Mouse (Mus musculus): ENCODE data around the gene Cwc22. TPM values are rescaled to one million over a fixed set of nuclear protein-coding genes. Genes with fewer than 3 reads are reported as not detected.

Cwc22 gene
- total and polyA plus RNA-seq, 3 experiments = 2.1 to 15.5 (median 10.7) TPM

DNA sequence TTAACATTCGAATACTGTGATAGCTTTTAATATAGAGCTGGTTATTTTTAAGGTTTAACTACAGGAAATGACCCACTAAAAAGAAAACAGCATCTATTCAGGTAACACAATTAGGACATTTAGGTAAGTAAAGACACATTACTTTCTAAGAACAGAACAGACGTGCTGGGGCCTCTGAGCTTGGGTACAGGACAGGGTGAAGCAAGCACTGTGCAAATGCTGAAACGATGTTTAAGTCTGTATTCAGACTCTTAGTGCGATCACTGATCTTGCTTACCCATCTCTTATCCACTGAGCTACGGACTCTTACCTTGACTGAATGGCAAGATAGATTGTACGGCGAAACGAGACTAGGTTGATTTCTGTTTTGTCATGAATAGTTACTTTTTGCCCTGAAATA, 31.0 kb downstream of the Cwc22 start:
- peaks cover 3% of the 10 kb centered on the region; the same call in 1 of the 2 replicates for H3K36me3 ChIP-seq (ENCODE audit: control insufficient read depth, insufficient read depth, low read length)
- no peak overlapping the region for H3K27ac ChIP-seq
- H3K9ac ChIP-seq (ENCODE audit: low read depth, low read length) = no peak overlapping the region
- H3K79me2 ChIP-seq (replicated peaks; ENCODE audit: control insufficient read depth, insufficient read depth, low read length) = no peaks in the 10 kb centered on the region
- no peak for DNase-seq
- H3K27me3 ChIP-seq (ENCODE audit: control insufficient read depth, insufficient read depth, low read length) = no peaks in the 10 kb centered on the region
- 94% methylated on average over 8 of the region's 8 CpGs for WGBS
- no peak overlapping the region for H3K4me3 ChIP-seq
- no peak for TF ChIP-seq POLR2A (IDR thresholded peaks at IDR 0.05; ENCODE audit: insufficient read depth, low read depth, low read length)
- TF ChIP-seq EP300 (IDR thresholded peaks at IDR 0.05; ENCODE audit: insufficient read depth, low read depth, low read length) = no peak
- TF ChIP-seq CTCF (IDR thresholded peaks at IDR 0.05) = no peak
- H3K4me1 ChIP-seq (ENCODE audit: control insufficient read depth, insufficient read depth, low read length) = no peaks in the 10 kb centered on the region
- intact Hi-C loops (cut with DNase I) = no loop called here

DNA sequence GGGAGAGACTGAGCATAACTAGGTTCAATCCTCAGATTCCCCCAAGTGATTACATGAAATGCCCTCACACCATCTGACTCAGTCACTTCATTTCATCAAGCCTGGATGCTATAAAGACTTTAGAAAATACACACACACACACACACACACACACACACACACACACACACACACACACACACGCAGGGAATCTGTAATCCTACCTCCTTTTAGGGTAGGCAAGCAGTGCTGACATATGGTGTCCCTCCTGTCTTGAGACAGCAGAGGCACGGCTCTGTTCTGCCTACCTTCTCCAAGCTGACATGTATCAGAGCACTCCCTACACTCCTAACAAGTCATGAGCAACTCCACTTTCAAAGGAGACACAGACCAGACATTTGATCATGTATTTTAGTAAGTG, 32.5 kb downstream of the Cwc22 start:
- Histone ChIP-seq H3K4me3 (no peak overlapping the region), H3K36me3 (ENCODE audit: control insufficient read depth, insufficient read depth, low read length) (peaks cover 3% of the 10 kb centered on the region; the same call in 1 of the 2 replicates)
- intact Hi-C loops (cut with DNase I) = no loop called here

DNA sequence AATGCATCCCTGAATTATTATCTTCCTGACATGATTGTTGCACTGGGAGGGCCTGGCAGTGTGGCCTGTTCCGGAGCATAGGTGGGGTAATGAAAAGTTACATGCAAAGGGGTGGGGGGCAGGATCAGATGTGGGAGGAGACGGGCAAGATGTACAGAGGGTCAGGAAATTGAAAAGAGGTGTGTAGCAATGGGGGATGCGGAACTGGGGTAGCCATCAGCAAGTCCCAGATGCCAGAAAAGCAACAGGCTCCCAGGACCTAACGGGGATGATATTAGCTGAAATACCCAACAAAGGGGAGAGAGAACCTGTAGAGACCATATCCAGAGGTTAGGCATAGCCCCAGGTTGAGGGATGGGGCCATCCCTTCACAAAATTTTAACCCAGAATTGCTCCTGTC, 34.0 kb downstream of the Cwc22 start:
- intact Hi-C loops (cut with DNase I) = no loop called here
- Histone ChIP-seq H3K27me3 (ENCODE audit: control insufficient read depth, insufficient read depth, low read length) (no peaks in the 10 kb centered on the region), H3K9ac (ENCODE audit: low read depth, low read length) (no peak overlapping the region), H3K79me2 (replicated peaks; ENCODE audit: control insufficient read depth, insufficient read depth, low read length) (no peaks in the 10 kb centered on the region), H3K27ac (no peak overlapping the region), H3K4me3 (no peak overlapping the region), H3K4me1 (ENCODE audit: control insufficient read depth, insufficient read depth, low read length) (no peaks in the 10 kb centered on the region), H3K36me3 (ENCODE audit: control insufficient read depth, insufficient read depth, low read length) (peaks cover 5% of the 10 kb centered on the region)
- no peak for TF ChIP-seq POLR2A (IDR thresholded peaks at IDR 0.05; ENCODE audit: insufficient read depth, low read depth, low read length)
- no peak for TF ChIP-seq EP300 (IDR thresholded peaks at IDR 0.05; ENCODE audit: insufficient read depth, low read depth, low read length)
- TF ChIP-seq CTCF (IDR thresholded peaks at IDR 0.05) = no peak
- 88% methylated on average over 4 of the region's 4 CpGs for WGBS
- DNase-seq = no peak

More for the DNA sequence above, 32.5 kb downstream of the Cwc22 start:
- H3K27me3 ChIP-seq (ENCODE audit: control insufficient read depth, insufficient read depth, low read length) = no peaks in the 10 kb centered on the region
- no peak overlapping the region for H3K9ac ChIP-seq (ENCODE audit: low read depth, low read length)
- WGBS = 73% methylated on average over 2 of the region's 2 CpGs
- no peak for DNase-seq
- no peaks in the 10 kb centered on the region for H3K79me2 ChIP-seq (replicated peaks; ENCODE audit: control insufficient read depth, insufficient read depth, low read length)
- no peaks in the 10 kb centered on the region for H3K4me1 ChIP-seq (ENCODE audit: control insufficient read depth, insufficient read depth, low read length)
- H3K27ac ChIP-seq = no peak overlapping the region
- TF ChIP-seq CTCF (IDR thresholded peaks at IDR 0.05) (no peak), EP300 (IDR thresholded peaks at IDR 0.05; ENCODE audit: insufficient read depth, low read depth, low read length) (no peak), POLR2A (IDR thresholded peaks at IDR 0.05; ENCODE audit: insufficient read depth, low read depth, low read length) (no peak)

DNA sequence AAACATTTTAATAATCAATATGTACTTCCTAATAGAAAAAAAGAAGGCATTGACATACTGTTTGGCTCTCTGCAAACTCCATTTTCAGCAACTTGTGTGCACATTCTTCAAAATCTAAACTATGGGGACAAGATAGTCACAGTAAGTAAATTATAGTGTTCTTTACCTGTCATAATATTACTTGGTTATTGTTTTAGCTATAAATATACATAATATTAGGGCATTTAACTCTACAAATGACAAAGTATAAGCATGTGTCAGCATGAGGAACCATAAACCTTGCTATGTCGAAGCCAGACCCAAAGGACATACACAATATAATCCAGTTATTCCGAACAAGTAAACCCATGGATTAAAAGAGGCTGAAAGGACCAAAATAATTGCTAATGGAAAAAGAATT, 34.7 kb downstream of the Cwc22 start:
- intact Hi-C loops (cut with DNase I) = no loop called here
- Histone ChIP-seq H3K27ac (no peak overlapping the region), H3K9ac (ENCODE audit: low read depth, low read length) (no peak overlapping the region), H3K27me3 (ENCODE audit: control insufficient read depth, insufficient read depth, low read length) (no peaks in the 10 kb centered on the region), H3K4me1 (ENCODE audit: control insufficient read depth, insufficient read depth, low read length) (no peaks in the 10 kb centered on the region), H3K79me2 (replicated peaks; ENCODE audit: control insufficient read depth, insufficient read depth, low read length) (no peaks in the 10 kb centered on the region), H3K36me3 (ENCODE audit: control insufficient read depth, insufficient read depth, low read length) (peaks cover 11% of the 10 kb centered on the region), H3K4me3 (no peak overlapping the region)
- no peak for DNase-seq
- WGBS = 95% methylated on average over 2 of the region's 2 CpGs
- no peak for TF ChIP-seq CTCF (IDR thresholded peaks at IDR 0.05)

DNA sequence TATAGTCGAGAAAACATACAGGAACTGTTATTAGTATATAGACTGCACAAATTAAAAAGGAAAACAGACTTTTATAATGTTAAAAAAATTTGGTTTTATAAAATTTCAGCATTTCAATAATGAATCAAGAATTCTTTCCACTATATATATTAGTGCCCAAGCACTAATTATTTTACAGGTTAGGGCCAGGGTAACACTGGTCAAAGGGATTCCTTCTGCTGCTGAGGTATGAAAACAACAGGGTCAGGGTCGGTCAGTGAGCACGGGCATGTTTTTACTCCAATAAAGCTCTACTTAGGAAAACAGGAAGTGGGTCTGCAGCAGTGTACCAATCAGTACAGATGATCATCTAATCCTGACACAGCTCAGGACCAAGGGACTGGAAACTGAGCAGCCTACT, 36.0 kb downstream of the Cwc22 start:
- Histone ChIP-seq H3K9ac (ENCODE audit: low read depth, low read length) (no peak overlapping the region), H3K36me3 (ENCODE audit: control insufficient read depth, insufficient read depth, low read length) (peaks cover 23% of the 10 kb centered on the region), H3K4me3 (no peak overlapping the region), H3K79me2 (replicated peaks; ENCODE audit: control insufficient read depth, insufficient read depth, low read length) (no peaks in the 10 kb centered on the region), H3K27me3 (ENCODE audit: control insufficient read depth, insufficient read depth, low read length) (no peaks in the 10 kb centered on the region), H3K4me1 (ENCODE audit: control insufficient read depth, insufficient read depth, low read length) (no peaks in the 10 kb centered on the region), H3K27ac (no peak overlapping the region)
- WGBS = 61% methylated on average over 3 of the region's 3 CpGs
- intact Hi-C loops (cut with DNase I) = no loop called here
- TF ChIP-seq POLR2A (IDR thresholded peaks at IDR 0.05; ENCODE audit: insufficient read depth, low read depth, low read length) (no peak), CTCF (IDR thresholded peaks at IDR 0.05) (no peak), EP300 (IDR thresholded peaks at IDR 0.05; ENCODE audit: insufficient read depth, low read depth, low read length) (no peak)
- no peak for DNase-seq

DNA sequence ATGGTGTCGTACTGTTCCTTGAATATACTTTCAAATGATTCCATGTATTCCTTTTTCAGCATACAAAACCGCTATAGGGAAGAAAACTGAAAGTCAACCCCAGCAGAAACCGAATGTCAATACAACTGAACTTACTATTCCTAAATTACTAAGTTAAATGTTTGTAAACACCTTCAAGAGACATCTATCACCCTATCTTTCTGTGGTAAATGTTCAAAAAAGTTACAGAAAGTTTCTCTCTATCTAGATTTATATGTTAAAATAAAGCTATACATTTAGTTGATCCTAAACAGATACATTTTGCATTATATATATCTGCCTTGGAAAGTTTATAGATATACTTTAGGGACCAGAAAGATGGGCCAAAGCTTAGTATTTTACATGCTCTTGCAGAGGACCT, 39.0 kb downstream of the Cwc22 start:
- H3K79me2 ChIP-seq (replicated peaks; ENCODE audit: control insufficient read depth, insufficient read depth, low read length) = no peaks in the 10 kb centered on the region
- DNase-seq = no peak
- no peak overlapping the region for H3K27ac ChIP-seq
- H3K4me1 ChIP-seq (ENCODE audit: control insufficient read depth, insufficient read depth, low read length) = no peaks in the 10 kb centered on the region
- TF ChIP-seq POLR2A (IDR thresholded peaks at IDR 0.05; ENCODE audit: insufficient read depth, low read depth, low read length) = no peak
- no peak for TF ChIP-seq CTCF (IDR thresholded peaks at IDR 0.05)
- TF ChIP-seq EP300 (IDR thresholded peaks at IDR 0.05; ENCODE audit: insufficient read depth, low read depth, low read length) = no peak
- peaks cover 20% of the 10 kb centered on the region for H3K36me3 ChIP-seq (ENCODE audit: control insufficient read depth, insufficient read depth, low read length)
- H3K27me3 ChIP-seq (ENCODE audit: control insufficient read depth, insufficient read depth, low read length) = no peaks in the 10 kb centered on the region
- no peak overlapping the region for H3K9ac ChIP-seq (ENCODE audit: low read depth, low read length)
- H3K4me3 ChIP-seq = no peak overlapping the region
- WGBS = 97% methylated on average over 3 of the region's 3 CpGs
- intact Hi-C loops (cut with DNase I) = no loop called here

Data from heart, adult 2 months (tissue).